Mouse (Mus musculus) ZHBTc4 (cell line): ENCODE results near the gene Cdca5.
A peak's percentile ranks its signal among the peaks of the same experiment; 100 is the strongest.

Experiments used
- DNase-seq: peaks from one replicate; pipeline ENCODE4 v3.0.0-alpha.2; 2011; ENCODE audit warnings: low read depth, low spot score

Cdca5 gene

GRCm38 (mm10) chr19:6140678-6141393 lies 56.1 kb downstream of the Cdca5 start, which contains the start of gene Batf2:
Batf2 (plus strand) TSS chr19:6140983.
- peak; percentile 99 for DNase-seq

- peak; percentile 96 for DNase-seq
Measured at GRCm38 (mm10) chr19:6141394-6141749, 56.6 kb downstream of the Cdca5 start, which contains the start of gene Arl2. Arl2 (minus strand) TSS chr19:6141548.
